Mouse (Mus musculus): ENCODE data around the gene Actn4. TPM values are rescaled to one million over a fixed set of nuclear protein-coding genes. Genes with fewer than 3 reads are reported as not detected.
A peak's percentile ranks its signal among the peaks of the same experiment; 100 is the strongest.
"Not testable (repeated sequence)": the region's sequence is repeated elsewhere in the genome, so short reads cannot be mapped to it uniquely, and the experiment has no call there.

Gene Actn4
- polyA plus RNA-seq, 1 experiment from 2014 or later = 175 TPM

DNA sequence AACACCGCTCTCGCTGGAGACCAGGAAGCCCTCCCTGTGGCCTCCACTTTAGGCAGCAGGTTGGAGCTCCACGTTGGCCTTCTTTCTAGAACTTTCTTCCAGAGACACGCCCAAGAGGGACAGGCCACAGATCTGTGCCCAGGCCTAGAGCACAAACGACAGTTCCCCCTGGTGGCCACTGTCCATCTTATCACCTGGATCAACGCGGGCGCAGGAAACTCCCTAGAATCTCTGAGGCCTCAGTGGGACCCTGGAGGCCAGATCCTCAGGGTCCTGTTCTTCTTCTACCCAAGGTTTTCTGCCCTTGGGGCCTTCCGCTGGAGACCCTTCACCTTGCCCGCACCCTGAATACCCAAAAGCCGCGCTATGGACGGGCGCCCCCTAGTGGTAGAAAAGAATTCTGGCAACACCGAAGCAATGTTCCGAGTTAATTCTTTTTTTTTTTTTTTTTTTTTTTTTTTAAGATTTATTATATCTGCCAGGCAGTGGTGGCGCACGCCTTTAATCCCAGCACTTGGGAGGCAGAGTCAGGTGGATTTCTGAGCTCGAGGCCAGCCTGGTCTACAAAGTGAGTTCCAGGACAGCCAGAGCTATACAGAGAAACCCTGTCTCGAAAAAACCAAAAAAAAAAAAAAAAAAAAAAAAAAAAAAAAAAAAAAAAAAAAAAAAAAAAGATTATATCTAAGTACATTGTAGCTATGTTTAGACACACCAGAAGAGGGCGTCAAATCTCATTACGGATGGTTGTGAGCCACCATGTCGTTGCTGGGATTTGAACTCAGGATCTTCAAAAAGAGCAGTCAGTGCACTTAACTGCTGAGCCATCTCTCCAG, 94.4 kb downstream of the Actn4 start:
- 31% methylated on average over 23 of the region's 23 CpGs for WGBS
- H3K27ac ChIP-seq (replicated peaks); H3K36me3 ChIP-seq; H3K4me3 ChIP-seq; ATAC-seq (ENCODE audit: low FRiP score, low read depth); H3K9me3 ChIP-seq; H3K4me2 ChIP-seq (replicated peaks); H3K9ac ChIP-seq (replicated peaks); H3K27me3 ChIP-seq: not testable (repeated sequence)
- H3K4me1 ChIP-seq = peaks cover 18% of the 10 kb centered on the region; the same call in 1 of the 2 replicates

GRCm38 (mm10) chr7:28866769-28867507, 95.2 kb downstream of the Actn4 start:
- H3K4me2 ChIP-seq (replicated peaks) = no peak overlapping the region
- H3K9ac ChIP-seq (replicated peaks) = no peak overlapping the region
- H3K9me3 ChIP-seq = no peaks in the 10 kb centered on the region
- H3K27me3 ChIP-seq = no peaks in the 10 kb centered on the region; the same call in 1 of the 2 replicates
- no peaks in the 10 kb centered on the region for H3K36me3 ChIP-seq
- peaks cover 18% of the 10 kb centered on the region; the same call in 1 of the 2 replicates for H3K4me1 ChIP-seq
- no peak overlapping the region for H3K27ac ChIP-seq (replicated peaks)
- ATAC-seq (ENCODE audit: low FRiP score, low read depth) = no peak
- H3K4me3 ChIP-seq = no peak overlapping the region
- WGBS = 94% methylated on average over 28 of the region's 28 CpGs

DNA sequence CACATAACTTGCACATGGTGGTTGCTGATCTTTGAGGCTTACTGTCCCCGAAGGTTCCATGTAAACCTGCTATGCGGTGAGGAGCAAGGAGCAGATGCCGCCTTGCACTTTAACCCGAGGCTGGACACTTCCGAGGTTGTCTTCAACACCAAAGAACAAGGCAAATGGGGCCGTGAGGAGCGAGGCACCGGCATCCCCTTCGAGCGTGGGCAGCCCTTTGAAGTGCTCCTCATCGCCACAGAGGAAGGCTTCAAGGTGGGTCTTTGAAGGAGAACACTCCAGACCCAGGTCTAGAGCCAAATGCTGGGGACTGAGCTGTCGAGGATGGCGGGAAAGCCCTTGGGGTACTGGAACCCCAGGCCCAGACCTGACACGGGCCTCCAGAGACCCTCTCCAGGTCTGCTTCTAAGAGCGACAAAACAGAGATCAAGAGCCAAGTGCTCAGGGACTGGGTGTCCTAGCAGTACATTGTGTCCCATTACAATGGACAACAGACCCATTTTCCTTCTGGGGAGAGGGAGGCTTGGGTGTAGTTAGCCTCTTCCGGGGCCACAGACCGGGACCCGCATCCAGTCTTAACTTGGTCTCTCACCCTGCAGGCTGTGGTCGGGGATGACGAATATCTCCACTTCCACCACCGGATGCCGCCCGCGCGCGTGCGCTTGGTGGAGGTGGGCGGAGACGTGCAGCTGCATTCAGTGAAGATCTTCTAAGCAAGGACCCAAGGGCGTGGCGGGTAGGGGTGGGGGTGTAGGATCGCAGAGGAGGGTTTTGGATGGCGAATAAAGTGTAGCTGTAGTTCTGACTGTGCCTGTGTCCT, 96.4 kb downstream of the Actn4 start:
- Histone ChIP-seq H3K36me3 (no peaks in the 10 kb centered on the region), H3K9me3 (0 out of 2 replicates have a peak, but pooled peaks cover 4% of the 10 kb centered on the region), H3K27me3 (no peaks in the 10 kb centered on the region; the same call in 1 of the 2 replicates), H3K9ac (replicated peaks) (no peak overlapping the region), H3K4me2 (replicated peaks) (peak overlapping the region; percentile 44), H3K4me3 (peak overlapping the region; percentile 18; the same call in 1 of the 2 replicates), H3K27ac (replicated peaks) (no peak overlapping the region), H3K4me1 (peaks cover 18% of the 10 kb centered on the region; the same call in 1 of the 2 replicates)
- ATAC-seq (ENCODE audit: low FRiP score, low read depth) = 0 out of 2 replicates have a peak, but pooled peaks have one; percentile 16
- WGBS = 47% methylated on average over 33 of the region's 33 CpGs

DNA sequence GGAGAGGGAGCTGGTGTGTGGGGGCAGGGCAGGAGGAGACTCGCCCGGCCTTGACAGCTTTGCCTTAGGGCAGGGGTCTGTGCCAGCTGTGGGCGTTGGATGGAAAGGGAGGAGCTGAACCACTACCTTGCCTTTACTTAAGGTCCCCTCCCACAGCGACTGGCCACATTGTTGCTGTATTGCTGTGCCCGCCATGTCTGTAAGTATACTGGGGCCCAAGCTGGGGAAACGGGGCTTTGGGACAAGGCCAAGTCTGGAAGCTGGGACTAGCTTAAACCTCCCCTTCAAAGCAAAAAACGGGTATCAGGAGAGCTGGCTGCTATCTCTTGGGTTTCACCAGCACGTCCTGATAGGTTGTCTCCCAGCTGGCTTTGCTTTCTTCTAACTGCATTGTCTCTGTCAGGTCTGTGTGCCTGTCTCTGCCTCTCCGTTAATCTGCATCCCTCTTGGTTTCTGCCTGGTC, 97.8 kb downstream of the Actn4 start:
- Histone ChIP-seq H3K9me3 (0 out of 2 replicates have a peak, but pooled peaks cover 5% of the 10 kb centered on the region), H3K36me3 (no peaks in the 10 kb centered on the region), H3K27me3 (no peaks in the 10 kb centered on the region; the same call in 1 of the 2 replicates), H3K4me1 (peaks cover 18% of the 10 kb centered on the region; the same call in 1 of the 2 replicates), H3K4me2 (replicated peaks) (no peak overlapping the region), H3K4me3 (no peak overlapping the region), H3K27ac (replicated peaks) (peak overlapping the region; percentile 26; the same call in 1 of the 2 replicates), H3K9ac (replicated peaks) (no peak overlapping the region)
- no peak for ATAC-seq (ENCODE audit: low FRiP score, low read depth)
- WGBS = 43% methylated on average over 9 of the region's 9 CpGs

- Histone ChIP-seq H3K9me3 (0 out of 2 replicates have a peak, but pooled peaks cover 5% of the 10 kb centered on the region), H3K4me1 (peaks cover 18% of the 10 kb centered on the region; the same call in 1 of the 2 replicates), H3K9ac (replicated peaks) (no peak within 1 kb of the TSS), H3K4me2 (replicated peaks) (no peak within 1 kb of the TSS), H3K27ac (replicated peaks) (peak within 1 kb of the TSS; percentile 26; the same call in 1 of the 2 replicates), H3K4me3 (no peak within 1 kb of the TSS), H3K27me3 (no peaks in the 10 kb centered on the region; the same call in 1 of the 2 replicates), H3K36me3 (no peaks in the 10 kb centered on the region)
- ATAC-seq (ENCODE audit: low FRiP score, low read depth) = no peak
- WGBS = 89% methylated on average over 6 of the region's 6 CpGs
Observed at GRCm38 (mm10) chr7:28863540-28863939, 98.6 kb downstream of the Actn4 start, which contains the start of gene Lgals7. Lgals7 (plus strand) TSS chr7:28863853.

- Histone ChIP-seq H3K27ac (replicated peaks) (no peak overlapping the region), H3K4me3 (no peak overlapping the region), H3K4me2 (replicated peaks) (no peak overlapping the region), H3K9ac (replicated peaks) (no peak overlapping the region), H3K27me3 (no peaks in the 10 kb centered on the region; the same call in 1 of the 2 replicates), H3K4me1 (peaks cover 18% of the 10 kb centered on the region; the same call in 1 of the 2 replicates), H3K36me3 (no peaks in the 10 kb centered on the region), H3K9me3 (0 out of 2 replicates have a peak, but pooled peaks cover 5% of the 10 kb centered on the region)
- 79% methylated on average over 15 of the region's 15 CpGs for WGBS
- ATAC-seq (ENCODE audit: low FRiP score, low read depth) = no peak
Observed at GRCm38 (mm10) chr7:28862817-28863499, 99.2 kb downstream of the Actn4 start.

- no peak for ATAC-seq (ENCODE audit: low FRiP score, low read depth)
- H3K9ac ChIP-seq (replicated peaks) = no peak overlapping the region
- no peaks in the 10 kb centered on the region for H3K36me3 ChIP-seq
- H3K9me3 ChIP-seq = 0 out of 2 replicates have a peak, but pooled peaks cover 5% of the 10 kb centered on the region
- WGBS = 88% methylated on average over 6 of the region's 6 CpGs
- no peak overlapping the region for H3K4me3 ChIP-seq
- H3K4me2 ChIP-seq (replicated peaks) = no peak overlapping the region
- H3K27ac ChIP-seq (replicated peaks) = no peak overlapping the region
- H3K27me3 ChIP-seq = no peaks in the 10 kb centered on the region; the same call in 1 of the 2 replicates
- H3K4me1 ChIP-seq = peaks cover 14% of the 10 kb centered on the region; the same call in 1 of the 2 replicates
Observed at GRCm38 (mm10) chr7:28860898-28861297, 101.2 kb downstream of the Actn4 start.

- Histone ChIP-seq H3K36me3 (no peaks in the 10 kb centered on the region), H3K9me3 (0 out of 2 replicates have a peak, but pooled peaks cover 5% of the 10 kb centered on the region), H3K4me2 (replicated peaks) (no peak overlapping the region), H3K4me1 (peaks cover 9% of the 10 kb centered on the region; the same call in 1 of the 2 replicates), H3K27ac (replicated peaks) (no peak overlapping the region), H3K27me3 (no peaks in the 10 kb centered on the region), H3K4me3 (no peak overlapping the region), H3K9ac (replicated peaks) (no peak overlapping the region)
- 86% methylated on average over 2 of the region's 2 CpGs for WGBS
- ATAC-seq (ENCODE audit: low FRiP score, low read depth) = no peak
Observed at GRCm38 (mm10) chr7:28859953-28860352, 102.2 kb downstream of the Actn4 start.

GRCm38 (mm10) chr7:28850642-28851041, 111.5 kb downstream of the Actn4 start:
- Histone ChIP-seq H3K4me2 (replicated peaks) (no peak overlapping the region), H3K27ac (replicated peaks) (no peak overlapping the region), H3K27me3 (no peaks in the 10 kb centered on the region; the same call in 1 of the 2 replicates), H3K4me3 (no peak overlapping the region), H3K9ac (replicated peaks) (no peak overlapping the region), H3K4me1 (no peaks in the 10 kb centered on the region), H3K9me3 (no peaks in the 10 kb centered on the region), H3K36me3 (no peaks in the 10 kb centered on the region)
- ATAC-seq (ENCODE audit: low FRiP score, low read depth) = no peak
- WGBS = 81% methylated on average over 4 of the region's 4 CpGs

DNA sequence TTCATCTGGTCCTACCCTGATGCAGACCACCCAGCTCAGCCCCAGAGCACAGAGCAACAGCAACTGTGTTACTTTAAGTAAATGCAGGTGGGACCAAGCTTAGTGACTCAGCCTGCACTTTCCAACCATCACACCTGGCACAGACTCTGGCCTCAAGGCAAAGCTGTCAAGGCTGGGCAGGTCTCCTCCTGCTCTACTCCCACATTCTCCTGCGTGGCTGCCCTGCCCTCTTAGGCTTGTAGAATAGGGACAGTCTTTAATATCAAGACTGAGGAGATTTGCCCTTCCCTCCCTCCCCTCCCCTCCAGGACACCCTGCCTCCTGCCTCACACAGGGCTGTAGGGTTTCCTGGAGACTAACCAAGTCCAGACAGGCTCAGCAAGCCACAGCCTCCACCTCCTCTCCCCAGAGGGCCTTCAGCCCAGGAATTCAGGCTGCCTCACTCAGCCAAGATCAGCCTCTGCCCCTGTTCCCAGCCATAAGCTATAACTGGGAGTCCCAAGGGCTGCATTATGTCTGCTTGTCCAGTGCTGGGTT, 112.4 kb downstream of the Actn4 start:
- Histone ChIP-seq H3K9ac (replicated peaks) (no peak overlapping the region), H3K27me3 (no peaks in the 10 kb centered on the region; the same call in 1 of the 2 replicates), H3K36me3 (no peaks in the 10 kb centered on the region), H3K4me2 (replicated peaks) (no peak overlapping the region), H3K27ac (replicated peaks) (no peak overlapping the region), H3K4me1 (no peaks in the 10 kb centered on the region), H3K9me3 (no peaks in the 10 kb centered on the region), H3K4me3 (no peak overlapping the region)
- ATAC-seq (ENCODE audit: low FRiP score, low read depth) = no peak
- WGBS = 50% methylated on average over 1 of the region's 1 CpGs
